Mouse (Mus musculus) MEL (cell line): ENCODE measurements around the gene Gm21954. TPM values are rescaled to one million over a fixed set of nuclear protein-coding genes. Genes with fewer than 3 reads are reported as not detected.

Source experiments
- DNase-seq: peaks from one replicate; pipeline ENCODE4 v3.0.0; 2011; ENCODE audit warnings: low read depth, low spot score
- H3K27ac ChIP-seq: 2 replicates; pipeline ENCODE4 v1.5.1; 2012; ENCODE audit warnings: low read depth, mild to moderate bottlenecking, control low read depth, low read length, moderate library complexity; ENCODE audit not compliant: control insufficient read depth
- H3K27me3 ChIP-seq, 2 experiments: fragments of 150-350 bp in 1 of 2; sonication (generic) in 1 of 2; 2 replicates each; pipeline ENCODE4 v1.6.1; 2012; ENCODE audit warnings: low read length in 2 of 2, mild to moderate bottlenecking in 2 of 2, improper control_type of control experiment in 1 of 2, moderate library complexity in 1 of 2; ENCODE audit not compliant: insufficient read depth in 2 of 2, control insufficient read depth in 1 of 2
- H3K36me3 ChIP-seq, 2 experiments: 2 replicates each; pipeline ENCODE4 v1.6.1; 2012 to 2014; ENCODE audit warnings: low read length in 2 of 2, improper control_type of control experiment in 1 of 2, inconsistent platforms in 1 of 2, mild to moderate bottlenecking in 1 of 2; ENCODE audit not compliant: insufficient read depth in 2 of 2, control insufficient read depth in 1 of 2
- H3K4me1 ChIP-seq, 2 experiments: fragments of 150-350 bp in 1 of 2; sonication (generic) in 1 of 2; 2 replicates each; pipeline ENCODE4 v1.6.1; 2012; ENCODE audit warnings: low read length in 2 of 2, improper control_type of control experiment in 1 of 2, mild to moderate bottlenecking in 1 of 2; ENCODE audit not compliant: insufficient read depth in 2 of 2, control insufficient read depth in 1 of 2
- H3K4me3 ChIP-seq, 2 experiments: fragments of 150-350 bp in 1 of 2; sonication (generic) in 1 of 2; 2 replicates each; pipeline ENCODE4 v1.5.1; 2012; ENCODE audit warnings: low read depth in 2 of 2, low read length in 2 of 2, mild to moderate bottlenecking in 2 of 2, moderate library complexity in 2 of 2, control low read depth in 1 of 2, improper control_type of control experiment in 1 of 2; ENCODE audit not compliant: control insufficient read depth in 1 of 2, insufficient read depth in 1 of 2
- H3K79me2 ChIP-seq: 2 replicates; pipeline ENCODE4 v1.6.1; 2012; ENCODE audit warnings: mild to moderate bottlenecking, low read length, moderate library complexity; ENCODE audit not compliant: control insufficient read depth, poor library complexity, insufficient read depth
- H3K9ac ChIP-seq: 2 replicates; pipeline ENCODE4 v1.6.1; 2012; ENCODE audit warnings: low read depth, mild to moderate bottlenecking, control low read depth, low read length, moderate library complexity; ENCODE audit not compliant: control insufficient read depth, poor library complexity, severe bottlenecking
- H3K9me3 ChIP-seq: fragments of 150-350 bp; sonication (generic); replicated peaks from 2 replicates; pipeline ENCODE4 v1.6.1; 2012; ENCODE audit warnings: mild to moderate bottlenecking, low read length, improper control_type of control experiment, moderate library complexity; ENCODE audit not compliant: insufficient read depth
- CHD1 ChIP-seq: IDR thresholded peaks from 2 replicates; pipeline ENCODE4 v1.6.1; 2012; ENCODE audit warnings: low read depth, mild to moderate bottlenecking, inconsistent platforms, low read length, improper control_type of control experiment
- CHD2 ChIP-seq: IDR thresholded peaks from 2 replicates; pipeline ENCODE4 v1.6.1; 2011; ENCODE audit warnings: low read length, improper control_type of control experiment
- CTCF ChIP-seq, 3 experiments: IDR thresholded peaks in 2 of 3; conservative IDR thresholded peaks in 1 of 3; 2 replicates each; pipeline ENCODE4 v1.5.1; 2011 to 2012; ENCODE audit warnings: low read length in 3 of 3, low read depth in 2 of 3, mild to moderate bottlenecking in 2 of 3, improper control_type of control experiment in 1 of 3, inconsistent platforms in 1 of 3, mixed read lengths in 1 of 3, moderate library complexity in 1 of 3; ENCODE audit not compliant: control insufficient read depth in 1 of 3, insufficient read depth in 1 of 3, poor library complexity in 1 of 3, severe bottlenecking in 1 of 3
- E2F4 ChIP-seq: IDR thresholded peaks from 2 replicates; pipeline ENCODE4 v1.6.1; 2011; ENCODE audit warnings: low read depth, low read length, improper control_type of control experiment, borderline replicate concordance
- EP300 ChIP-seq, 2 experiments: IDR thresholded peaks; 2 replicates each; pipeline ENCODE4 v1.6.1; 2011; ENCODE audit warnings: improper control_type of control experiment in 2 of 2, low read length in 2 of 2, low read depth in 1 of 2, mild to moderate bottlenecking in 1 of 2
- ETS1 ChIP-seq: IDR thresholded peaks from 2 replicates; pipeline ENCODE4 v1.6.1; 2012; ENCODE audit warnings: low read depth, mild to moderate bottlenecking, inconsistent platforms, low read length, improper control_type of control experiment, moderate library complexity
- JUND ChIP-seq: IDR thresholded peaks from 2 replicates; pipeline ENCODE4 v1.6.1; 2011; ENCODE audit warnings: low read depth, mild to moderate bottlenecking, improper control_type of control experiment, low read length
- KAT2A ChIP-seq: conservative IDR thresholded peaks from 2 replicates; pipeline ENCODE4 v1.6.1; 2012; ENCODE audit warnings: low read depth, low read length, improper control_type of control experiment, inconsistent platforms
- MAFK ChIP-seq: IDR thresholded peaks from 2 replicates; pipeline ENCODE4 v1.6.1; 2011; ENCODE audit warnings: low read depth, mild to moderate bottlenecking, low read length, improper control_type of control experiment, borderline replicate concordance
- MAX ChIP-seq: IDR thresholded peaks from 2 replicates; pipeline ENCODE4 v1.6.1; 2011; ENCODE audit warnings: low read length, improper control_type of control experiment
- MYB ChIP-seq: IDR thresholded peaks from 2 replicates; pipeline ENCODE4 v1.6.1; 2011; ENCODE audit warnings: mild to moderate bottlenecking, low read depth, low read length, improper control_type of control experiment
- NRF1 ChIP-seq: IDR thresholded peaks from 2 replicates; pipeline ENCODE4 v1.6.1; 2014; ENCODE audit warnings: low read depth, mild to moderate bottlenecking, inconsistent platforms, low read length, improper control_type of control experiment, moderate library complexity; ENCODE audit not compliant: poor library complexity, insufficient read depth, severe bottlenecking
- POLR2A ChIP-seq, 2 experiments: IDR thresholded peaks; 2 replicates each; pipeline ENCODE4 v1.6.1; 2011 to 2012; ENCODE audit warnings: low read length in 2 of 2, mild to moderate bottlenecking in 2 of 2, control low read depth in 1 of 2, improper control_type of control experiment in 1 of 2, low read depth in 1 of 2, moderate library complexity in 1 of 2; ENCODE audit not compliant: control insufficient read depth in 1 of 2, insufficient read depth in 1 of 2, poor library complexity in 1 of 2
- POLR2AphosphoS2 ChIP-seq: IDR thresholded peaks from 2 replicates; pipeline ENCODE4 v1.6.1; 2011; ENCODE audit warnings: low read length, improper control_type of control experiment
- POLR2AphosphoS5 ChIP-seq: IDR thresholded peaks from 2 replicates; pipeline ENCODE4 v1.6.1; 2012; ENCODE audit warnings: low read depth, borderline replicate concordance, mild to moderate bottlenecking, inconsistent platforms, low read length, moderate library complexity, mixed read lengths
- RCOR1 ChIP-seq: IDR thresholded peaks from 2 replicates; pipeline ENCODE4 v1.6.1; 2012; ENCODE audit warnings: low read depth, mild to moderate bottlenecking, inconsistent platforms, low read length, improper control_type of control experiment
- SMC3 ChIP-seq: IDR thresholded peaks from 2 replicates; pipeline ENCODE4 v1.6.1; 2011; ENCODE audit warnings: low read depth, low read length, improper control_type of control experiment
- UBTF ChIP-seq: IDR thresholded peaks from 2 replicates; pipeline ENCODE4 v1.6.1; 2012; ENCODE audit warnings: low read depth, mild to moderate bottlenecking, inconsistent platforms, low read length, improper control_type of control experiment, moderate library complexity, borderline replicate concordance; ENCODE audit not compliant: insufficient read depth
- ZC3H11A ChIP-seq: IDR thresholded peaks from 2 replicates; pipeline ENCODE4 v1.6.1; 2012; ENCODE audit warnings: low read depth, mild to moderate bottlenecking, inconsistent platforms, low read length, improper control_type of control experiment
- ZMIZ1 ChIP-seq: IDR thresholded peaks from 2 replicates; pipeline ENCODE4 v1.6.1; 2012; ENCODE audit warnings: low read depth, mild to moderate bottlenecking, inconsistent platforms, low read length, improper control_type of control experiment, moderate library complexity
- polyA plus RNA-seq, 2 experiments: library from polyadenylated mRNA; stranded (reverse) in 1 of 2; unstranded in 1 of 2; fragments of >175 nt in 1 of 2; fragments of >200 nt in 1 of 2; gene quantifications; 2 replicates each; pipeline versions ENCODE4 v1.2.1 to v1.2.4; 2012; ENCODE audit warnings: low replicate concordance in 2 of 2, low read depth in 1 of 2; ENCODE audit not compliant: insufficient read length in 2 of 2, insufficient read depth in 1 of 2, missing spikeins in 1 of 2
- total RNA-seq: library from RNA; depleted of rRNA; stranded (reverse); fragments of 300-350 nt; gene quantifications from 2 replicates; pipeline ENCODE4 v1.2.3, GENCODE M21; 2012

Gene Gm21954
- total and polyA plus RNA-seq, 3 experiments, result not detected

- no peaks in the 10 kb centered on the region for H3K9me3 ChIP-seq
- TF ChIP-seq MYB (no peak), UBTF (no peak), RCOR1 (no peak), KAT2A (no peak), CHD1 (no peak)
- no peaks in the 10 kb centered on the region for H3K4me1 ChIP-seq
- H3K27ac ChIP-seq, result no peak overlapping the region
- H3K4me3 ChIP-seq, result no peak overlapping the region
- H3K36me3 ChIP-seq, result no peaks in the 10 kb centered on the region
- H3K9ac ChIP-seq, result no peak overlapping the region
- DNase-seq, result no peak
- no peaks in the 10 kb centered on the region for H3K79me2 ChIP-seq
- no peaks in the 10 kb centered on the region for H3K27me3 ChIP-seq
These were observed 23.2 kb upstream of the Gm21954 start for GRCm38 (mm10) chr3:55495231-55495630.

GRCm38 (mm10) chr3:55494348-55494747, 22.3 kb upstream of the Gm21954 start:
- TF ChIP-seq MAFK (no peak), POLR2AphosphoS5 (no peak), E2F4 (no peak), ZC3H11A (no peak), MYB (no peak), ZMIZ1 (no peak), CTCF (IDR thresholded peaks at IDR 0.05 in 2 of 3, conservative IDR thresholded peaks at IDR 0.05 in 1 of 3; ENCODE audit: control insufficient read depth in 1 of 3, insufficient read depth in 1 of 3, low read depth in 2 of 3, low read length in 3 of 3, poor library complexity in 1 of 3, severe bottlenecking in 1 of 3) (peak in 1 of 3 experiments; percentile 3; a peak in 1 of 6 replicates), SMC3 (peak; percentile 29)
- TF ChIP-seq, all 39 proteins: peak for 2
- H3K27ac ChIP-seq, result no peak overlapping the region
- no peaks in the 10 kb centered on the region for H3K27me3 ChIP-seq
- H3K9ac ChIP-seq, result no peak overlapping the region
- H3K79me2 ChIP-seq, result no peaks in the 10 kb centered on the region
- DNase-seq, result no peak
- no peak overlapping the region for H3K4me3 ChIP-seq
- H3K9me3 ChIP-seq, result no peaks in the 10 kb centered on the region
- no peaks in the 10 kb centered on the region for H3K36me3 ChIP-seq
- H3K4me1 ChIP-seq, result no peaks in the 10 kb centered on the region

DNA sequence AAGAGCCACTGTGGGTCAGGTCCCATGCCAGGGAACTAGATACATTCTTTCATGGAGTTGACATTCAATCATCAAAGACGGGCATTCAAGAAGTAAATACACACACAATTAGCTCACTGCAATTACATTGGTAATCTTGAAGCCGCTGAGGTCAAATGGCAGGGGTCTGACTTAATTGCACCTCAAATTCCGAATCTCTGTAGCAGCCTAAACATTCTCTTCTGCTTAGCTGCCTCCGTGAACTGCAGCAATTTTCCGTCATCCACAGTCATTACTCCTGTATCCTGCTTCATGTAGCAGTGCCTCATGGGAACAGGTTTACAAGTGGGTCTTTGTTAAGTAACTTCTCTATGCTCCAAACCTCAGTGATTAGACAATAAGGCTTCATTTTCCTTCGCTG, 20.0 kb upstream of the Gm21954 start:
- no peaks in the 10 kb centered on the region for H3K36me3 ChIP-seq
- H3K4me1 ChIP-seq, result no peaks in the 10 kb centered on the region
- no peak overlapping the region for H3K27ac ChIP-seq
- H3K9me3 ChIP-seq, result no peaks in the 10 kb centered on the region
- no peak overlapping the region for H3K9ac ChIP-seq
- no peak overlapping the region for H3K4me3 ChIP-seq
- no peaks in the 10 kb centered on the region for H3K27me3 ChIP-seq
- no peak for DNase-seq
- TF ChIP-seq POLR2AphosphoS2 (no peak), ZMIZ1 (no peak), CTCF (IDR thresholded peaks at IDR 0.05 in 2 of 3, conservative IDR thresholded peaks at IDR 0.05 in 1 of 3; ENCODE audit: control insufficient read depth in 1 of 3, insufficient read depth in 1 of 3, low read depth in 2 of 3, low read length in 3 of 3, poor library complexity in 1 of 3, severe bottlenecking in 1 of 3) (no peak), NRF1 (no peak), MAFK (no peak), E2F4 (no peak), POLR2A (IDR thresholded peaks at IDR 0.05; ENCODE audit: control insufficient read depth in 1 of 2, insufficient read depth in 1 of 2, low read depth in 1 of 2, low read length in 2 of 2, poor library complexity in 1 of 2) (no peak), SMC3 (no peak), CHD2 (no peak), KAT2A (no peak), ETS1 (no peak), JUND (no peak), MAX (no peak), EP300 (IDR thresholded peaks at IDR 0.05; ENCODE audit: low read depth in 1 of 2, low read length in 2 of 2) (no peak)
- no peaks in the 10 kb centered on the region for H3K79me2 ChIP-seq
